11 mouse cellular contexts compared by ENCODE assay signal in the genomic region with DNA sequence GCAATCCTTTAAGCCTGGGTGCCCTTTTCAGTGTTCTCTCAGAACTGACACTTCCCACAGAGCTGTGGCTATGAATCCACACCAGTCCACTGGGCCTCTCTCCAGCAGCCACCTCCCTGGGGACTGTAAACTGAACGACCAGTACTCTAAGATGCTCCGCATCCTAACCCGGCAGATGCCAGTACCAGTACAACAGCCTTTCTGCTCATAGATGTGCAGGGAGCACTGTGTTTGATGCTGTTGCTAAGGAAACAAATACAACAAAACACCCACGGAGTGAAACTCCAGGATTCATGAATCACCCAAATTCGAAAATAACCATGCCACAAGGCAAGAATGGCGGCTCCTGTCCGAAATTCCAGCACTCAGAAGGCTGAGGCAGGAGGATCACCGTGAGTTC.
DNase-seq lines count a peak whose midpoint lies in the region; ATAC-seq lines count a peak whose summit lies in the region.
"Had no signal": no experiment of that assay in that cellular context is flagged by ENCODE, and none has a peak within 500 bp of the region (broad histone marks: within the 10 kb centered on the region; RNA-seq: fewer than 3 reads in every experiment).

No protein-coding gene starts in this region.

- no peak overlapping the region for H3K4me3 ChIP-seq in forebrain, embryonic 11.5 days (ENCODE audit: low read depth, low read length)
- H3K4me3 ChIP-seq in neural tube, embryonic 15.5 days (replicated peaks): no peak overlapping the region
- H3K4me3 ChIP-seq: erythroblast, embryonic 14.5 days; hindbrain, embryonic 15.5 days had no signal

- DNase-seq in adrenal gland, adult 2 months: peak; percentile 16
- DNase-seq in adrenal gland, adult 8-10 months: no peak
- peak; percentile 60 to 65 for DNase-seq in frontal cortex, postnatal 36 days (ENCODE audit: low spot score in 2 of 2)
- DNase-seq in induced T-regulatory cell, adult 2 months (ENCODE audit: low read depth): peak; percentile 6
- peak; percentile 29 for DNase-seq in left cerebral cortex, postnatal 4 days
- DNase-seq in ovary, postnatal 14 days (ENCODE audit: low spot score): no peak
- no peak for DNase-seq in forebrain, embryonic 11.5 days (ENCODE audit: low spot score)

- H3K4me1 ChIP-seq in forebrain, embryonic 11.5 days (replicated peaks; ENCODE audit: control insufficient read depth, insufficient read depth, low read length): no peaks in the 10 kb centered on the region; the same call in 1 of the 2 replicates
- H3K4me1 ChIP-seq in neural tube, embryonic 15.5 days: peaks cover 10% of the 10 kb centered on the region

- no peaks in the 10 kb centered on the region for H3K27me3 ChIP-seq in forebrain, embryonic 11.5 days (ENCODE audit: control insufficient read depth, insufficient read depth, low read length)
- no peaks in the 10 kb centered on the region for H3K27me3 ChIP-seq in neural tube, embryonic 15.5 days (replicated peaks)
- H3K27me3 ChIP-seq: hindbrain, embryonic 15.5 days had no signal

- no peaks in the 10 kb centered on the region for H3K9me3 ChIP-seq in forebrain, embryonic 11.5 days (ENCODE audit: control insufficient read depth, low read length)
- no peaks in the 10 kb centered on the region for H3K9me3 ChIP-seq in neural tube, embryonic 15.5 days (replicated peaks)
- H3K9me3 ChIP-seq: hindbrain, embryonic 15.5 days had no signal

- intact Hi-C loops in left cerebral cortex, postnatal 4 days (cut with DNase I): no loop called here

- no peak for ATAC-seq in forebrain, embryonic 11.5 days (replicated peaks; ENCODE audit: low FRiP score)
- ATAC-seq in neural tube, embryonic 15.5 days (ENCODE audit: low FRiP score): no peak

- H3K27ac ChIP-seq in forebrain, embryonic 11.5 days (ENCODE audit: low read depth, low read length): no peak overlapping the region
- no peak overlapping the region for H3K27ac ChIP-seq in neural tube, embryonic 15.5 days (replicated peaks)
- H3K27ac ChIP-seq: hindbrain, embryonic 15.5 days; macrophage had no signal

- H3K4me2 ChIP-seq in forebrain, embryonic 11.5 days (ENCODE audit: low read depth, low read length, severe bottlenecking): no peak overlapping the region
- H3K4me2 ChIP-seq in neural tube, embryonic 15.5 days: no peak overlapping the region
- H3K4me2 ChIP-seq: hindbrain, embryonic 15.5 days had no signal

- no peaks in the 10 kb centered on the region for H3K36me3 ChIP-seq in forebrain, embryonic 11.5 days (ENCODE audit: control insufficient read depth, insufficient read depth, low read length)
- H3K36me3 ChIP-seq in neural tube, embryonic 15.5 days: no peaks in the 10 kb centered on the region
- H3K36me3 ChIP-seq: hindbrain, embryonic 15.5 days had no signal

- WGBS in forebrain, embryonic 11.5 days: 87% methylated on average over 8 of the region's 8 CpGs
- WGBS in neural tube, embryonic 15.5 days: 65% methylated on average over 8 of the region's 8 CpGs

- H3K9ac ChIP-seq in forebrain, embryonic 11.5 days (ENCODE audit: low read length): no peak overlapping the region
- no peak overlapping the region for H3K9ac ChIP-seq in neural tube, embryonic 15.5 days (replicated peaks)
- H3K9ac ChIP-seq: hindbrain, embryonic 15.5 days had no signal

Comparison
In these comparisons a context has a peak if more than half of its experiments do, and no peak if none do; other contexts are left out.
1. DNase-seq: peak in adrenal gland, adult 2 months (single experiment), frontal cortex, postnatal 36 days (2 of 2), induced T-regulatory cell, adult 2 months (single experiment) and left cerebral cortex, postnatal 4 days (single experiment); none in adrenal gland, adult 8-10 months (single experiment), ovary, postnatal 14 days (single experiment) and forebrain, embryonic 11.5 days (single experiment).